Mouse (Mus musculus) ovary, postnatal 10 days (tissue): ENCODE measurements at regions not wholly inside any gene's neighbourhood (a gene's known extent, or its start where the extent isn't known, plus 50 kb on each side); places are given as distances from the start of the nearest gene placed in this dataset.

ENCODE experiments used
- DNase-seq: peaks from one replicate; pipeline ENCODE4 v3.0.0; 2022; ENCODE audit warnings: low spot score

DNA sequence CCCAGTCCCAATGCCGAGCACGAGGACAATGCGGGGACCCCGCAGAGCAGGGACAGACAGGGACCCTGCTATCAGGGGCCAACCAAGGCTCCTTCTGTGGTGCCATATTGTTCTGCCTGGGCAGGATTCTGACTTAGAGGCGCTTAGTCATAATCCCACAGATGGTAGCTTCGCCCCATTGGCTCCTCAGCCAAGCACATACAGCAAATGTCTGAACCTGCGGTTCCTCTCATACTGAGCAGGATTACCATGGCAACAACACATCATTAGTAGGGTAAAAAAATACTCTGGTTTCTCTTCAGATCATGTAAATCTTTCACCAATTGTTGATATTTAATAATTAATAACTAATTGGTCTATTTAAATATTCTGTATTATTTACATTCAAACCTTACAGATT is 2140.3 kb upstream of the Cdh20 start:
- DNase-seq: peak; percentile 100

DNA sequence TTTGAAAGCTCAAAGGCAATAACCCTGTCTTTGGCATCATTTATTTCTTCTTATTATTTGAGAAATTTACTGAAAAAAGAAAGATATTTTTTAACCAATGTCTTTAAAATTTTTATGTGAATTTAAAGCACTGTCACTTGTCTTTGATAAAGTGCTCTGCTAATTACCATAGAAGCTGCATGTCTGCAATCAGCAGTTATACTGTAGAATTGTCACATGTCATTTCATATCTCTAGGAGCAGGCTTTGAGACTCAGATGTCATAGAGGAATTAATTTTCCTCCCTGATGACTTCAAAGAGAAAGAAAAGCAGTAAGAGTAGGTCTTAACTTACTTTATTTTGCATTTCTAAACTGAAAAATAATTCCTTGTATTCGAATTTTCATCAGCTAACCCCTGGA is 2123.9 kb upstream of the Cdh20 start:
- DNase-seq: no peak

DNA sequence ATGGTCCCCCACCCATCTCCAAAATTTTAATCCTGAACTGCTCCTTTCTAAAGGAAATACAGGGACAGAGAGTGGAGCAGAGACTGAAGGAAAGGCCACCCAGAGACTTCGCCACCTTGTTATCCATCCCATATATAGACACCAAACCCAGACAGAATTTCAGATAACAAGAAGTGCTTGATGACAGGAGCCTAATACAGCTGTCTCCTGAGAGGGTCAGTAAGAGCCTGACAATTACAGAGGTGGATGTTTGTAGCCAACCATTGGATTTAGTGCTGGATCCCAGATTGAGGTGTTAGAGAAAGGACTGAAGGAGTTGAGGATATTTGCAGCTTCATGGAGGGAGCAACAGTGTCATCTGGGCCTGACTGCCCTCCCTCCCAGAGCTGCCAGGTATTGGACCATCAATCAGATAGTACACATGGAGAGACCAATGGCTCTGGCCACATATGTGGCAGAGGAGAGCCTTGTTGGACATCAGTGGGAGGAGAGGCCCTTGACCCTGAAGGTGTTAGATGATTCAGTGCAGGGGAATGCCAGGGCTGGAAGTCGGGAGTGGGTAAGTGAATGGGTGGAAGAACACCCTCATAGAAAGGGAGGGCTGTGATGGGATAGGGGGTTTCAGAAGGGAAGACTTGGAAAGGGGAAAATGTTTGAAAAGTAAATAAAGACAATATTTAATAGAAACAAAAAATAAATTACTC is 2080.8 kb upstream of the Cdh20 start:
- no peak for DNase-seq

DNA sequence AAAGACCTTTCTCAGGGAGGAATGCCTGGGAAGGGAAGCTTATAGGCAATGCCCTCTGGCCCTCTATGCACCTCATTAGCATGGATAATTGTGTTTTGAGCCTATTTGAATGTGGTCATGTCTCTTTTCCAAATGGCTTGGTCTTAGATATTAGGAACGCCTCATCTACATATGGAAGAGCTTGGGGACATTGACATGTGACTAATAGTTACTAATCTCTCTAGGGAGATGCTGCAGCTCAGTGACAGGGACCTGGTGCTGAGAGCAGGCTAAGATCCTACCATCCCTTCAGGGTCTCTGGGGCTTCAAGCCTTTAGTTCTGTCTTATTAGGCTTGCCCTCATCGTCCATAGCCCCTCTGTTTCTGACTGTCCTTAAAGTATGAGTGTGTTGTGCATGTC is 2051.9 kb upstream of the Cdh20 start:
- no peak for DNase-seq

DNA sequence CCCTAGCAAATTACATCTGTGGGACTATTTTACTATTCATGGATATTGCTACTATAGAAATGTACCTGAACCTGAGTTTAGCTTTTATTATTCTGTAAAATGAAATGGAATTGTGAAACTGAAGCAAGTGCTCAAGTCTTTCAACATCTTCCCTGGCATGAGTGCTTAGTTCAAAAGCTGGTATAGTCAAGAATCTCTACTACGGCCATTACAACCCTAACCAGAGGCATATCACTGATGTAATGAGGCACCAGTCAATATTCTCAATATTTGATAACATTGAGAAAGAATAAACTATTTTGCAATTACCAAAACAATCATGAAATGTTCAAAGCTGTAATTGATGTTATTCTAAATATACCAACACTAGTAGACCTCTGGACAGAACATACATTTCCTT is 2034.3 kb upstream of the Cdh20 start:
- no peak for DNase-seq

DNA sequence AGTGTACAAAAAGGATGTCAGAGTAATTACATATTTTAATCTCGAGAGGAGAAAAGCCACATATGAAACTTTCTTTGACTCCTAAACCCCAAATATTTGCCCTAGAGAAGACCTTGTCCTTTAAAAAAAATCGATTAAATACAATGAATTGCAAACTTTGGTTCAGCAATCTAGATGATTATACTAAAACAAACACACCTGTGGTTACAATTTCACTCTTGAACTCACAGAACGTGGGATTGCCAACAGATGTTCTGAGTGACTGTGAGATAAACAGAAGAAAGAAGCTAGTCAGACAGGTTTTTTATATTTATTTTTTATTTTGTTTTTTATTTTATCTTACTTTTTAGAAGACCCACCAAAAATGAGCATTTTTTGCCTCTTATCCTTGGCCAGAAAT is 2032.9 kb upstream of the Cdh20 start:
- DNase-seq: no peak

DNA sequence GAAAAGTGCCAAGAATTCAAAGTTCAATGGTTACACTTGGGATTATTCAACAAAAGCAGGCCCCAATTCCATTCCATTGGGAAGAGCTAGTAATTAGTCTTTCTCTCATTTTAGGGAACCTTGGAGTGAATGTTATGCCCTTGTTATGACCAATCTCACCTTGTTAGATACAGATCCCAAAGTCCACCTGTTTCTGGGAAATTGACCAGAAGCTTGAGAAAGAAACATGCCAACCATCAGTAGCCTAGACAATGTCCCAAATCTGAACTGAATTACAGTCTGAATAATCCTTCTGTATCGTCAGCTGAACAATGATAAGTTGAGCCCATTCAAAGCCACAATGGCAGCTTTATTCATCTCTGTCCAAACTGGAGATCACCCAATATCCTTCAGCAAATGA is 2010.4 kb upstream of the Cdh20 start:
- no peak for DNase-seq
